Mouse (Mus musculus): ENCODE data around the gene Ust.

The Ust gene

GRCm38 (mm10) chr10:8428787-8429778, 89.5 kb downstream of the Ust start:
- no peak for DNase-seq (ENCODE audit: low read depth)

- no peak for DNase-seq (ENCODE audit: low read depth)
Observed at GRCm38 (mm10) chr10:8427671-8428364, 90.8 kb downstream of the Ust start.

- DNase-seq (ENCODE audit: low read depth) = no peak
Observed at GRCm38 (mm10) chr10:8419496-8420009, 99.1 kb downstream of the Ust start.

- DNase-seq (ENCODE audit: low read depth) = no peak
Observed at GRCm38 (mm10) chr10:8415474-8415873, 103.2 kb downstream of the Ust start.

GRCm38 (mm10) chr10:8415036-8415435, 103.6 kb downstream of the Ust start:
- no peak for DNase-seq (ENCODE audit: low read depth)

GRCm38 (mm10) chr10:8405141-8405540, 113.5 kb downstream of the Ust start:
- DNase-seq (ENCODE audit: low read depth) = no peak

- DNase-seq (ENCODE audit: low read depth) = no peak
Observed at GRCm38 (mm10) chr10:8392226-8392625, 126.4 kb downstream of the Ust start.

- no peak for DNase-seq (ENCODE audit: low read depth)
Observed at GRCm38 (mm10) chr10:8391264-8391748, 127.3 kb downstream of the Ust start.

- DNase-seq (ENCODE audit: low read depth) = no peak
Observed at GRCm38 (mm10) chr10:8388239-8388638, 130.4 kb downstream of the Ust start.

- DNase-seq (ENCODE audit: low read depth) = no peak
Observed at GRCm38 (mm10) chr10:8369894-8370500, 148.6 kb downstream of the Ust start.

GRCm38 (mm10) chr10:8365816-8366215, 152.8 kb downstream of the Ust start:
- DNase-seq (ENCODE audit: low read depth) = no peak

- no peak for DNase-seq (ENCODE audit: low read depth)
Observed at GRCm38 (mm10) chr10:8364182-8364581, 154.4 kb downstream of the Ust start.

GRCm38 (mm10) chr10:8363281-8363680, 155.3 kb downstream of the Ust start:
- no peak for DNase-seq (ENCODE audit: low read depth)

GRCm38 (mm10) chr10:8358286-8359045, 160.2 kb downstream of the Ust start:
- DNase-seq (ENCODE audit: low read depth) = no peak

- DNase-seq (ENCODE audit: low read depth) = no peak
Observed at GRCm38 (mm10) chr10:8353534-8353933, 165.1 kb downstream of the Ust start.

GRCm38 (mm10) chr10:8350626-8351025, 168.0 kb downstream of the Ust start:
- no peak for DNase-seq (ENCODE audit: low read depth)

GRCm38 (mm10) chr10:8347497-8347896, 171.1 kb downstream of the Ust start:
- no peak for DNase-seq (ENCODE audit: low read depth)

GRCm38 (mm10) chr10:8342556-8342955, 176.1 kb downstream of the Ust start:
- no peak for DNase-seq (ENCODE audit: low read depth)

- DNase-seq (ENCODE audit: low read depth) = no peak
Observed at GRCm38 (mm10) chr10:8339645-8340428, 178.8 kb downstream of the Ust start.

- no peak for DNase-seq (ENCODE audit: low read depth)
Observed at GRCm38 (mm10) chr10:8336601-8337000, 182.0 kb downstream of the Ust start.

- DNase-seq (ENCODE audit: low read depth) = no peak
Observed at GRCm38 (mm10) chr10:8330958-8331357, 187.7 kb downstream of the Ust start.

Data from c-Kit-positive CD71-positive TER-119-negative erythroid progenitor cells, embryonic 14.5 days (primary cell).